Mouse (Mus musculus): ENCODE results near the gene Maea.

GRCm38 (mm10) chr5:33393803-33394202, 58.5 kb downstream of the Maea start:
- TF ChIP-seq POLR2A (IDR thresholded peaks at IDR 0.05; ENCODE audit: low read depth, low read length) (no peak), CTCF (IDR thresholded peaks at IDR 0.05; ENCODE audit: extremely low read depth, insufficient read length, insufficient replicate concordance, low read depth, low read length) (peak; percentile 92)
